9 mouse cellular contexts compared by ENCODE assay signal in genomic region chr3:101213212-101213562, GRCm38 (mm10).
DNase-seq lines count a peak whose midpoint lies in the region; ATAC-seq and TF ChIP-seq lines count a peak whose summit lies in the region.
"Had no signal": no experiment of that assay in that cellular context is flagged by ENCODE, and none has a peak within 500 bp of the region (broad histone marks: within the 10 kb centered on the region; RNA-seq: fewer than 3 reads in every experiment).

No protein-coding gene starts in this region.

- ATAC-seq in forebrain, embryonic 16.5 days: no peak
- ATAC-seq in hindbrain, embryonic 13.5 days (ENCODE audit: low FRiP score): peak; percentile 6; the same call in 1 of the 2 replicates
- ATAC-seq in activated CD4-positive, CD25-positive, alpha-beta regulatory T cell, adult 4 months: no peak

- no peaks in the 10 kb centered on the region for H3K27me3 ChIP-seq in forebrain, embryonic 10.5 days (ENCODE audit: poor library complexity, severe bottlenecking)
- H3K27me3 ChIP-seq in forebrain, embryonic 16.5 days (replicated peaks; ENCODE audit: control insufficient read depth, insufficient read depth, low read length): no peaks in the 10 kb centered on the region
- no peaks in the 10 kb centered on the region for H3K27me3 ChIP-seq in hindbrain, embryonic 13.5 days
- H3K27me3 ChIP-seq: Patski had no signal

- H3K9ac ChIP-seq in forebrain, embryonic 16.5 days (replicated peaks; ENCODE audit: low read depth, low read length): no peak overlapping the region
- no peak overlapping the region for H3K9ac ChIP-seq in ES-E14 (ENCODE audit: insufficient read depth, low read depth, low read length, poor library complexity, severe bottlenecking)
- H3K9ac ChIP-seq in hindbrain, embryonic 13.5 days: no peak overlapping the region

- DNase-seq in forebrain, embryonic 10.5 days (ENCODE audit: extremely low spot score, low spot score): no peak
- no peak for DNase-seq in ES-E14 (ENCODE audit: low read depth, low spot score)
- peak; percentile 32 for DNase-seq in lung, postnatal 36 days
- no peak for DNase-seq in right cerebral cortex, postnatal 25 days
- DNase-seq in adrenal gland, postnatal 10 days: no peak

- no peaks in the 10 kb centered on the region for H3K9me3 ChIP-seq in forebrain, embryonic 10.5 days
- no peaks in the 10 kb centered on the region for H3K9me3 ChIP-seq in forebrain, embryonic 16.5 days (ENCODE audit: control insufficient read depth, low read length)
- H3K9me3 ChIP-seq in ES-E14 (ENCODE audit: control insufficient read depth, insufficient read depth, low read depth, low read length): no peaks in the 10 kb centered on the region
- H3K9me3 ChIP-seq in hindbrain, embryonic 13.5 days: no peaks in the 10 kb centered on the region

- H3K4me3 ChIP-seq in forebrain, embryonic 10.5 days: no peak overlapping the region
- no peak overlapping the region for H3K4me3 ChIP-seq in forebrain, embryonic 16.5 days (replicated peaks; ENCODE audit: low read length)
- no peak overlapping the region for H3K4me3 ChIP-seq in ES-E14 (ENCODE audit: insufficient read depth in 1 of 2, low read depth in 1 of 2, low read length in 2 of 2, poor library complexity in 1 of 2, severe bottlenecking in 1 of 2)
- H3K4me3 ChIP-seq in hindbrain, embryonic 13.5 days: no peak overlapping the region

- no peaks in the 10 kb centered on the region for H3K36me3 ChIP-seq in forebrain, embryonic 10.5 days (replicated peaks)
- no peaks in the 10 kb centered on the region for H3K36me3 ChIP-seq in forebrain, embryonic 16.5 days (ENCODE audit: control insufficient read depth, insufficient read depth)
- no peaks in the 10 kb centered on the region for H3K36me3 ChIP-seq in ES-E14 (ENCODE audit: control insufficient read depth, insufficient read depth, low read length, poor library complexity, severe bottlenecking)
- no peaks in the 10 kb centered on the region for H3K36me3 ChIP-seq in hindbrain, embryonic 13.5 days

- in situ Hi-C loops in ES-E14 (cut with MboI; ENCODE audit: low sequenced_read_pairs in 2 of 2, unreplicated experiment in 2 of 2): no loop called here

- 79% methylated on average over 4 of the region's 4 CpGs for WGBS in forebrain, embryonic 10.5 days
- WGBS in forebrain, embryonic 16.5 days: 52% methylated on average over 4 of the region's 4 CpGs
- 59% methylated on average over 4 of the region's 4 CpGs for WGBS in hindbrain, embryonic 13.5 days

- peaks cover 28% of the 10 kb centered on the region for H3K4me1 ChIP-seq in forebrain, embryonic 10.5 days
- H3K4me1 ChIP-seq in forebrain, embryonic 16.5 days (replicated peaks; ENCODE audit: control insufficient read depth, insufficient read depth, low read length): peaks cover 18% of the 10 kb centered on the region
- peaks cover 0 to 17% of the 10 kb centered on the region in 2 experiments; a peak in 3 of 4 replicates for H3K4me1 ChIP-seq in ES-E14 (ENCODE audit: control insufficient read depth in 2 of 2, insufficient read depth in 2 of 2, low read length in 2 of 2, poor library complexity in 1 of 2)
- peaks cover 19% of the 10 kb centered on the region for H3K4me1 ChIP-seq in hindbrain, embryonic 13.5 days (replicated peaks)

- peak overlapping the region; percentile 85 for H3K27ac ChIP-seq in forebrain, embryonic 10.5 days
- H3K27ac ChIP-seq in forebrain, embryonic 16.5 days (ENCODE audit: low read length): no peak overlapping the region
- no peak overlapping the region for H3K27ac ChIP-seq in ES-E14 (ENCODE audit: insufficient read depth, low read depth, low read length, poor library complexity, severe bottlenecking)
- H3K27ac ChIP-seq in hindbrain, embryonic 13.5 days: peak overlapping the region; percentile 84

- H3K4me2 ChIP-seq in forebrain, embryonic 16.5 days (ENCODE audit: low read length): no peak overlapping the region
- no peak overlapping the region for H3K4me2 ChIP-seq in hindbrain, embryonic 13.5 days

TF ChIP-seq in ES-E14, 5 proteins besides CTCF, POLR2A, EP300 and RAD21:
- TF ChIP-seq MAFK (IDR thresholded peaks at IDR 0.05; ENCODE audit: insufficient read depth, low read depth, low read length) (peak; percentile 54), CHD2 (IDR thresholded peaks at IDR 0.05; ENCODE audit: low read depth, low read length) (no peak)
TF ChIP-seq in ES-E14: peak in this region for 1.

Comparison
In these comparisons a context has a peak if more than half of its experiments do, and no peak if none do; other contexts are left out.
1. H3K27ac ChIP-seq: peak in forebrain, embryonic 10.5 days (single experiment) and hindbrain, embryonic 13.5 days (single experiment); none in forebrain, embryonic 16.5 days (single experiment) and ES-E14 (single experiment).